Mouse (Mus musculus) midbrain, embryonic 15.5 days (tissue): Measurements from ENCODE around the gene Btbd35f17. TPM values are rescaled to one million over a fixed set of nuclear protein-coding genes. Genes with fewer than 3 reads are reported as not detected.
"Not testable (repeated sequence)": the region's sequence is repeated elsewhere in the genome, so short reads cannot be mapped to it uniquely, and the experiment has no call there.

Experiments
- ATAC-seq: fragments of 200-750 bp; cut with Nextera tagmentation; replicated peaks from 2 replicates; pipeline ENCODE4 v1.8.0; 2017; ENCODE audit warnings: moderate TSS enrichment
- H3K27ac ChIP-seq: fragments of 300-500 bp; sonication (generic); 2 replicates; pipeline ENCODE4 v1.5.1; 2015; ENCODE audit warnings: mild to moderate bottlenecking, inconsistent platforms
- H3K27me3 ChIP-seq: fragments of 300-500 bp; sonication (generic); replicated peaks from 2 replicates; pipeline ENCODE4 v1.6.1; 2015; ENCODE audit warnings: inconsistent platforms
- H3K36me3 ChIP-seq: fragments of 300-500 bp; sonication (generic); replicated peaks from 2 replicates; pipeline ENCODE4 v1.6.1; 2015; ENCODE audit warnings: inconsistent platforms
- H3K4me1 ChIP-seq: fragments of 300-500 bp; sonication (generic); 2 replicates; pipeline ENCODE4 v1.6.1; 2015; ENCODE audit warnings: inconsistent platforms
- H3K4me2 ChIP-seq: fragments of 300-500 bp; sonication (generic); 2 replicates; pipeline ENCODE4 v1.6.1; 2015; ENCODE audit warnings: inconsistent platforms, mild to moderate bottlenecking, moderate library complexity
- H3K4me3 ChIP-seq: fragments of 300-500 bp; sonication (generic); 2 replicates; pipeline ENCODE4 v1.5.1; 2015; ENCODE audit warnings: mild to moderate bottlenecking, inconsistent platforms
- H3K9ac ChIP-seq: fragments of 300-500 bp; sonication (generic); 2 replicates; pipeline ENCODE4 v1.6.1; 2015; ENCODE audit warnings: mild to moderate bottlenecking, inconsistent platforms
- H3K9me3 ChIP-seq: fragments of 300-500 bp; sonication (generic); 2 replicates; pipeline ENCODE4 v1.6.1; 2016; ENCODE audit warnings: inconsistent platforms
- WGBS: fragments of 180-500 bp; shearing (Covaris S2); methylation state at CpG from one replicate; pipeline ENCODE4 v1.1.7; 2015; ENCODE audit warnings: mixed read lengths; 5-methylcytosine and 5-hydroxymethylcytosine counted together
- polyA plus RNA-seq: library from polyadenylated mRNA; unstranded; fragments of >200 nt; fragmentation: Nextera tagmentation; extraction: Ambion mirVana; gene quantifications from 2 replicates; pipeline ENCODE4 v1.2.1, GENCODE M21; 2015

Gene Btbd35f17
- polyA plus RNA-seq = not detected in 2 replicates

- H3K27me3 ChIP-seq, H3K4me2 ChIP-seq, H3K27ac ChIP-seq, H3K4me1 ChIP-seq, ATAC-seq, H3K9ac ChIP-seq, H3K36me3 ChIP-seq, H3K9me3 ChIP-seq, H3K4me3 ChIP-seq: not testable (repeated sequence)
- 75% methylated on average over 2 of the region's 4 CpGs for WGBS
Measured at GRCm38 (mm10) chrX:4370336-4370735, at the start of gene Btbd35f17. Gene Btbd35f17, plus strand, starts transcription at chrX:4370636.

Other genes starting within 250 kb of the Btbd35f17 start
- gene Btbd35f28, start 174.1 kb upstream of the Btbd35f17 start, polyA plus RNA-seq = not detected in 2 replicates
- not detected in 2 replicates for gene Btbd35f20, start 79.4 kb upstream of the Btbd35f17 start, polyA plus RNA-seq